Comparison of ENCODE assay signal across 9 mouse cellular contexts in genomic region chr9:56572534-56573479, GRCm38 (mm10).
DNase-seq lines count a peak whose midpoint lies in the region; ATAC-seq lines count a peak whose summit lies in the region.
"Had no signal": no experiment of that assay in that cellular context is flagged by ENCODE, and none has a peak within 500 bp of the region (broad histone marks: within the 10 kb centered on the region; RNA-seq: fewer than 3 reads in every experiment).

No protein-coding gene starts in this region.

- no peaks in the 10 kb centered on the region for H3K9me3 ChIP-seq in embryonic facial prominence, embryonic 12.5 days
- no peaks in the 10 kb centered on the region for H3K9me3 ChIP-seq in hindbrain, embryonic 16.5 days (ENCODE audit: control insufficient read depth, low read length)
- H3K9me3 ChIP-seq in neural tube, embryonic 13.5 days, result no peaks in the 10 kb centered on the region
- H3K9me3 ChIP-seq: embryonic facial prominence, embryonic 13.5 days had no signal

- no peak overlapping the region for H3K27ac ChIP-seq in embryonic facial prominence, embryonic 12.5 days
- peak overlapping the region; percentile 59 for H3K27ac ChIP-seq in hindbrain, embryonic 16.5 days (ENCODE audit: low read depth, low read length)
- H3K27ac ChIP-seq in neural tube, embryonic 13.5 days (replicated peaks), result peak overlapping the region; percentile 82
- H3K27ac ChIP-seq: embryonic facial prominence, embryonic 13.5 days had no signal

- ATAC-seq in embryonic facial prominence, embryonic 12.5 days (ENCODE audit: insufficient number of reproducible peaks, insufficient read depth, low FRiP score, low TSS enrichment), result no peak
- peak; percentile 61 for ATAC-seq in hindbrain, embryonic 16.5 days
- peak; percentile 67; the same call in 1 of the 2 replicates for ATAC-seq in neural tube, embryonic 13.5 days (ENCODE audit: low read depth)

- H3K36me3 ChIP-seq in embryonic facial prominence, embryonic 12.5 days, result no peaks in the 10 kb centered on the region
- no peaks in the 10 kb centered on the region for H3K36me3 ChIP-seq in hindbrain, embryonic 16.5 days (ENCODE audit: control insufficient read depth, insufficient read depth, low read length)
- no peaks in the 10 kb centered on the region for H3K36me3 ChIP-seq in neural tube, embryonic 13.5 days
- H3K36me3 ChIP-seq: embryonic facial prominence, embryonic 13.5 days had no signal

- 0 out of 2 replicates have a peak overlapping the region, but pooled peaks have one; percentile 1 for H3K4me2 ChIP-seq in embryonic facial prominence, embryonic 12.5 days (replicated peaks)
- peak overlapping the region; percentile 31; the same call in 1 of the 2 replicates for H3K4me2 ChIP-seq in hindbrain, embryonic 16.5 days (ENCODE audit: low read length)
- H3K4me2 ChIP-seq in neural tube, embryonic 13.5 days, result no peak overlapping the region
- H3K4me2 ChIP-seq: embryonic facial prominence, embryonic 13.5 days had no signal

- H3K4me1 ChIP-seq in embryonic facial prominence, embryonic 12.5 days, result peaks cover 5% of the 10 kb centered on the region; the same call in 1 of the 2 replicates
- H3K4me1 ChIP-seq in hindbrain, embryonic 16.5 days (ENCODE audit: control insufficient read depth, insufficient read depth, low read depth, low read length), result peaks cover 11% of the 10 kb centered on the region
- H3K4me1 ChIP-seq in neural tube, embryonic 13.5 days (replicated peaks), result peaks cover 20% of the 10 kb centered on the region

- H3K4me3 ChIP-seq in embryonic facial prominence, embryonic 12.5 days, result no peak overlapping the region
- H3K4me3 ChIP-seq in hindbrain, embryonic 16.5 days (ENCODE audit: low read length), result no peak overlapping the region
- no peak overlapping the region for H3K4me3 ChIP-seq in neural tube, embryonic 13.5 days
- H3K4me3 ChIP-seq: embryonic facial prominence, embryonic 13.5 days had no signal

- no peak overlapping the region for H3K9ac ChIP-seq in embryonic facial prominence, embryonic 12.5 days
- peak overlapping the region; percentile 41; the same call in 1 of the 2 replicates for H3K9ac ChIP-seq in hindbrain, embryonic 16.5 days (ENCODE audit: low read depth, low read length)
- H3K9ac ChIP-seq in neural tube, embryonic 13.5 days, result peak overlapping the region; percentile 22; the same call in 1 of the 2 replicates
- H3K9ac ChIP-seq: embryonic facial prominence, embryonic 13.5 days had no signal

- H3K27me3 ChIP-seq in embryonic facial prominence, embryonic 12.5 days, result no peaks in the 10 kb centered on the region
- no peaks in the 10 kb centered on the region for H3K27me3 ChIP-seq in hindbrain, embryonic 16.5 days (replicated peaks; ENCODE audit: control insufficient read depth, insufficient read depth, low read length)
- H3K27me3 ChIP-seq in neural tube, embryonic 13.5 days, result no peaks in the 10 kb centered on the region
- H3K27me3 ChIP-seq: embryonic facial prominence, embryonic 13.5 days had no signal

- intact Hi-C loops in left cerebral cortex, postnatal 4 days (cut with DNase I), result no loop called here

- peak; percentile 83 for DNase-seq in left cerebral cortex, postnatal 4 days
- no peak for DNase-seq in left cerebral cortex, adult 11 months (ENCODE audit: low spot score)
- DNase-seq in adrenal gland, postnatal 36 days, result no peak
- DNase-seq in spleen, postnatal 14 days (ENCODE audit: low spot score in 2 of 2), result no peak
- DNase-seq in thymus, postnatal 4 days, result no peak

- WGBS in embryonic facial prominence, embryonic 12.5 days, result 48% methylated on average over 23 of the region's 23 CpGs
- WGBS in hindbrain, embryonic 16.5 days, result 33% methylated on average over 23 of the region's 23 CpGs
- WGBS in neural tube, embryonic 13.5 days, result 38% methylated on average over 23 of the region's 23 CpGs
